Mouse (Mus musculus): ENCODE results near the gene D630023F18Rik. TPM values are rescaled to one million over a fixed set of nuclear protein-coding genes. Genes with fewer than 3 reads are reported as not detected.

The D630023F18Rik gene
- polyA plus RNA-seq, 1 experiment from 2014 or later: 0.47 TPM

DNA sequence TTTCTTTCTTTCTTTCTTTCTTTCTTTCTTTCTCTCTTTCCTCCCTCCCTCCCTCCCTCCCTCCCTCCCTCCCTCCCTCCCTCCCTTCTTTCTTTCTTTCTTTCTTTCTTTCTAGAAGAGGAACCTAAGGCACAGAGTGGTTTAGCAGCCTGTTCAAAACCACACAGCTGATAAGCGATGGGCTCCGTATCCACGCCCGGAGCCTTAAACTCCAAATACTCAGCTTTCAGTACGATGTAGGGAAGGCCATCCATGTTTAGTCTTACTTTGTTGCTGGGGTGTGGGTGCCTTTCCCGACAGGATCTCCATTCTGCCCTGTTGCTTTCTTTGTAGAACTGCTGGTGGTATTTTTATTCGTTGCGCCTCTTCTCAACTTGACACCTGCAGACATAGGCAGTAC is 13.8 kb downstream of the D630023F18Rik start:
- WGBS: 80% methylated on average over 8 of the region's 8 CpGs
- ATAC-seq (ENCODE audit: insufficient number of reproducible peaks, low FRiP score, low TSS enrichment, low read depth): no peak
- peaks cover 8% of the 10 kb centered on the region; the same call in 1 of the 2 replicates for H3K4me1 ChIP-seq
- H3K9ac ChIP-seq: no peak overlapping the region
- no peaks in the 10 kb centered on the region for H3K36me3 ChIP-seq
- H3K4me2 ChIP-seq: no peak overlapping the region
- no peaks in the 10 kb centered on the region for H3K9me3 ChIP-seq
- no peaks in the 10 kb centered on the region for H3K27me3 ChIP-seq
- no peak overlapping the region for H3K27ac ChIP-seq
- H3K4me3 ChIP-seq: no peak overlapping the region

DNA sequence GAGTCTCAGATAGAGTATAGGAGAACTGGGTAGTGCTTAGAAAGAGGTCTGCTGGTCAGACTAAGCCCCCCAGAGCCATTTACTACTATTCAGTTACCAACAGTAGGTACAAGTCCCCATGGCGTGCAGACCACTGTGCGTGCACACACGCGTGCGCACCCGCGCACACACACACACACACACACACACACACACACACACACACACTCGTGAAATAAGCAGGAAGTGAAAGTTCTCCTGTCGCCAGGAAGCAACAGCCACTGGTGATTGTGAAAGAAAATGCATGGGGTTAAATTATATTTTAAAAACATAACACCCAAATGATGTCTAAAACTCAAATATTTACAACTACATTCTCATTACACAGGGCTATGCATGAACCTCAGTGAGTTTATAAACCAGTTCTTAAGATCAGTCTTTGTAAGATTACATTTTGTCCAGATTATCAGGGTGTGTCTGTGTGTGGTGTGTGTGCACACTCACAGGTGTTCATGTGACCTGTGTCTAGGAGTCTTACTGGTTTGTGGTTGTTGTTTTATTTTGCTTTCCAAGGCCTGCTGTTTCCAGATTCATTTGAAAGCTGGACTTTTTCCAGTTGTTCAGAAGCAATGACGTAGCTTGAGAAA is 15.2 kb downstream of the D630023F18Rik start:
- Histone ChIP-seq H3K4me3 (no peak overlapping the region), H3K27ac (no peak overlapping the region), H3K4me2 (no peak overlapping the region), H3K27me3 (no peaks in the 10 kb centered on the region), H3K9ac (no peak overlapping the region), H3K9me3 (no peaks in the 10 kb centered on the region), H3K36me3 (no peaks in the 10 kb centered on the region), H3K4me1 (peaks cover 4% of the 10 kb centered on the region; the same call in 1 of the 2 replicates)
- ATAC-seq (ENCODE audit: insufficient number of reproducible peaks, low FRiP score, low TSS enrichment, low read depth): no peak
- 83% methylated on average over 10 of the region's 10 CpGs for WGBS

GRCm38 (mm10) chr1:65103273-65103672 is 19.7 kb downstream of the D630023F18Rik start, which contains the start of gene Cryga:
Gene Cryga, minus strand, starts transcription at chr1:65103373.
- H3K36me3 ChIP-seq: no peaks in the 10 kb centered on the region
- no peak within 1 kb of the TSS for H3K4me2 ChIP-seq
- H3K9ac ChIP-seq: no peak within 1 kb of the TSS
- 90% methylated on average over 11 of the region's 11 CpGs for WGBS
- H3K4me3 ChIP-seq: no peak within 1 kb of the TSS
- no peaks in the 10 kb centered on the region for H3K27me3 ChIP-seq
- no peak within 1 kb of the TSS for H3K27ac ChIP-seq
- no peaks in the 10 kb centered on the region for H3K4me1 ChIP-seq
- H3K9me3 ChIP-seq: no peaks in the 10 kb centered on the region
- ATAC-seq (ENCODE audit: insufficient number of reproducible peaks, low FRiP score, low TSS enrichment, low read depth): no peak

DNA sequence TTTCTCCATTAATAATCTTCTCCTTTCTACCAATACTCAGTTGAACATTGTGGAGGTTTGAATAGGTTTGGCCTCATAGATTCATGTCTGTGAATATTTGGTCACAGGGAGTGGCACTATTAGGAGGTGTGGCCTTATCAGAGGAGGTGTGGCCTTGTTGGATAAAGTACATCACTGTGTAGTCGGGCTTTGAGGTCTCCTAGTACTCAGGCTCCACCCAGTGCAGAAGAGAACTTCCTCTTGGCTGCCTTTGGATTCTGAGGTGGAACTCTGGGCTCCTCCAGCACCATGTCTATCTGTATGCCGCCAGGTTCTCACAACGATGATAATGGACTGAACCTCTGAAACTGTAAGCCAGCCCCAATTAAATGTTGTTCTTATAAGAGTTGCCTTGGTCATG is 26.1 kb downstream of the D630023F18Rik start:
- Histone ChIP-seq H3K27ac (no peak overlapping the region), H3K4me1 (no peaks in the 10 kb centered on the region), H3K27me3 (no peaks in the 10 kb centered on the region), H3K4me2 (no peak overlapping the region), H3K36me3 (no peaks in the 10 kb centered on the region), H3K9ac (no peak overlapping the region), H3K4me3 (no peak overlapping the region), H3K9me3 (no peaks in the 10 kb centered on the region)
- WGBS: 80% methylated on average over 3 of the region's 3 CpGs
- ATAC-seq (ENCODE audit: insufficient number of reproducible peaks, low FRiP score, low TSS enrichment, low read depth): no peak

DNA sequence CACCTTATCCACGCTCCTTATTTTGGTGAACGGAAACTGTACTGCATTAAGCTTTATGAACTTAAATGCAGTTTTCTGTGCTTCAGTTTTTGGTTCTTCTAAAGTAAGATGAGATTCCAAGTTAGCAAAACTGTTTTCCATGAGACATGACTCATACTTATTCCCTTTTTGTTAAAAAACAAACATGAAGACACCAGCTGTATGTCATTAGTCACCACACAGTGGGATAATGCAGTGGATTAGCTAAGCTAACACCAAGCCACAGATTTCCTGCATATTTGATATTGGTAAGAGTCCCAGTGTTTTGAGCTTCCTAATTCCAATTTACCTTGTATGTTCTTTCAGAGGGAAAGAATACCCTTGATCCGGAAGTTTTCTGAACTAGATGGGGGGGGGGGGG is 31.4 kb downstream of the D630023F18Rik start:
- 87% methylated on average over 3 of the region's 3 CpGs for whole genome bisulfite sequencing
- no peak overlapping the region for H3K4me2 ChIP-seq

GRCm38 (mm10) chr1:65090370-65090769 is 32.6 kb downstream of the D630023F18Rik start:
- Histone ChIP-seq H3K27me3 (no peaks in the 10 kb centered on the region), H3K9me3 (no peaks in the 10 kb centered on the region), H3K4me3 (no peak overlapping the region), H3K9ac (no peak overlapping the region), H3K36me3 (no peaks in the 10 kb centered on the region), H3K4me1 (no peaks in the 10 kb centered on the region), H3K27ac (no peak overlapping the region), H3K4me2 (no peak overlapping the region)
- no peak for ATAC-seq (ENCODE audit: insufficient number of reproducible peaks, low FRiP score, low TSS enrichment, low read depth)
- 58% methylated on average over 2 of the region's 2 CpGs for WGBS

More for the DNA sequence above, 31.4 kb downstream of the D630023F18Rik start:
- Histone ChIP-seq H3K36me3 (no peaks in the 10 kb centered on the region), H3K27me3 (no peaks in the 10 kb centered on the region), H3K4me1 (no peaks in the 10 kb centered on the region), H3K4me3 (no peak overlapping the region), H3K9me3 (no peaks in the 10 kb centered on the region), H3K9ac (no peak overlapping the region), H3K27ac (no peak overlapping the region)
- no peak for ATAC-seq (ENCODE audit: insufficient number of reproducible peaks, low FRiP score, low TSS enrichment, low read depth)

DNA sequence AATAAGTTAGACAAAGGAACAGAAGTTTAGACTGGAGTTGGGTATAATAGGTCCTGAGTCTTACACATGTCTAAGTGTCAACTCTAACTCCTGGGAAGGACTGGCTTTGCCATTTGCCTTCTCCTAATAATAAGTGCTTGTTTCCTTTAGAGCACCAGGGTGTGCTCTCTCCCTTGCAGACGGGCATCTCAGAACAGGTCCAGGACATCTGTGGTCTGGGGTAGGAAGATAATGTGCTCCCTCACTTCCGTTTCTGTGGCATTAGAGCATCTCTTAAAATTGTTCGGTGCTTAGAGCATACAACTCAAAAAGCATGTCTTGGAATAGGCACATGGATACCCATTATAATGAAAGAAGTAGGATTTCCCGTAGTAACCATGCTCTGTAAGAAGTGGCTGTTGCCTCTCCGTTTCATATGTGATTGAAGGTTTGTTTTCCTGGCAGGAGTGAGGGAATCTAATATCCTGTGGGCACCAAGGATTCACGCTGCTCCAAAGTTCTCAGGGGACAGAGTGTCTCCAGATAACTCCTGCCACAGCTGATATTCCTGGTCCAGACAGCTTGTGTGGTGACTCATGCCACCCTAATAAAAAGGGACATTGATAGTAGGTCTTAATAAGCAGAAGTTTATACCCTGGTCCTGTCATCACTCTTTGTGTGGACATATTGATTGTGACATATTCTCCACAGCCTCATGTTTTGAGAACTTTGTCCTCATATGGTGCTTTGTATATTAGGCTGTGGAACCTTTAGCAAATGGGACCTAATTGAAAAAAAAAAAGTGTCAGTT is 34.3 kb downstream of the D630023F18Rik start:
- Histone ChIP-seq H3K27me3 (no peaks in the 10 kb centered on the region), H3K4me3 (no peak overlapping the region), H3K9ac (no peak overlapping the region), H3K36me3 (no peaks in the 10 kb centered on the region), H3K4me1 (no peaks in the 10 kb centered on the region), H3K4me2 (no peak overlapping the region), H3K27ac (no peak overlapping the region), H3K9me3 (no peaks in the 10 kb centered on the region)
- 78% methylated on average over 6 of the region's 6 CpGs for WGBS
- no peak for ATAC-seq (ENCODE audit: insufficient number of reproducible peaks, low FRiP score, low TSS enrichment, low read depth)

GRCm38 (mm10) chr1:65082188-65082587 is 40.8 kb downstream of the D630023F18Rik start, which contains the start of gene Crygb:
Gene Crygb, minus strand, starts transcription at chr1:65082288.
- Histone ChIP-seq H3K27me3 (no peaks in the 10 kb centered on the region), H3K9me3 (no peaks in the 10 kb centered on the region), H3K9ac (no peak within 1 kb of the TSS), H3K27ac (no peak within 1 kb of the TSS), H3K4me2 (no peak within 1 kb of the TSS), H3K4me3 (no peak within 1 kb of the TSS), H3K36me3 (no peaks in the 10 kb centered on the region), H3K4me1 (0 out of 2 replicates have a peak, but pooled peaks cover 3% of the 10 kb centered on the region)
- WGBS: 40% methylated on average over 7 of the region's 7 CpGs
- ATAC-seq (ENCODE audit: insufficient number of reproducible peaks, low FRiP score, low TSS enrichment, low read depth): no peak

GRCm38 (mm10) chr1:65075607-65076006 is 47.4 kb downstream of the D630023F18Rik start:
- no peaks in the 10 kb centered on the region for H3K27me3 ChIP-seq
- no peak overlapping the region for H3K9ac ChIP-seq
- no peaks in the 10 kb centered on the region for H3K4me1 ChIP-seq
- no peak for ATAC-seq (ENCODE audit: insufficient number of reproducible peaks, low FRiP score, low TSS enrichment, low read depth)
- H3K27ac ChIP-seq: no peak overlapping the region
- no peak overlapping the region for H3K4me2 ChIP-seq
- no peak overlapping the region for H3K4me3 ChIP-seq
- 15% methylated on average over 5 of the region's 5 CpGs for WGBS
- H3K9me3 ChIP-seq: no peaks in the 10 kb centered on the region
- no peaks in the 10 kb centered on the region for H3K36me3 ChIP-seq

- WGBS: 81% methylated on average over 6 of the region's 6 CpGs
Measured at GRCm38 (mm10) chr1:65073589-65073988, 49.4 kb downstream of the D630023F18Rik start, which contains the start of gene Crygc. Gene Crygc, minus strand, starts transcription at chr1:65073689.

GRCm38 (mm10) chr1:65067842-65068241 is 55.2 kb downstream of the D630023F18Rik start:
- ATAC-seq (ENCODE audit: insufficient number of reproducible peaks, low FRiP score, low TSS enrichment, low read depth): no peak
- no peak overlapping the region for H3K4me3 ChIP-seq
- no peaks in the 10 kb centered on the region for H3K27me3 ChIP-seq

More at GRCm38 (mm10) chr1:65073589-65073988, 49.4 kb downstream of the D630023F18Rik start, which contains the start of gene Crygc:
- no peak for ATAC-seq (ENCODE audit: insufficient number of reproducible peaks, low FRiP score, low TSS enrichment, low read depth)
- H3K9ac ChIP-seq: no peak within 1 kb of the TSS
- H3K4me3 ChIP-seq: no peak within 1 kb of the TSS
- no peaks in the 10 kb centered on the region for H3K9me3 ChIP-seq
- H3K27me3 ChIP-seq: no peaks in the 10 kb centered on the region
- no peak within 1 kb of the TSS for H3K27ac ChIP-seq
- no peak within 1 kb of the TSS for H3K4me2 ChIP-seq
- no peaks in the 10 kb centered on the region for H3K36me3 ChIP-seq
- no peaks in the 10 kb centered on the region for H3K4me1 ChIP-seq

GRCm38 (mm10) chr1:65064201-65064600 is 58.8 kb downstream of the D630023F18Rik start:
- no peaks in the 10 kb centered on the region for H3K4me1 ChIP-seq
- WGBS: 89% methylated on average over 15 of the region's 15 CpGs
- H3K4me2 ChIP-seq: no peak overlapping the region
- no peak overlapping the region for H3K27ac ChIP-seq
- H3K36me3 ChIP-seq: no peaks in the 10 kb centered on the region
- no peak overlapping the region for H3K4me3 ChIP-seq
- ATAC-seq (ENCODE audit: insufficient number of reproducible peaks, low FRiP score, low TSS enrichment, low read depth): no peak
- no peaks in the 10 kb centered on the region for H3K27me3 ChIP-seq
- H3K9ac ChIP-seq: no peak overlapping the region
- H3K9me3 ChIP-seq: no peaks in the 10 kb centered on the region

More at GRCm38 (mm10) chr1:65067842-65068241, 55.2 kb downstream of the D630023F18Rik start:
- no peak overlapping the region for H3K9ac ChIP-seq
- no peak overlapping the region for H3K4me2 ChIP-seq
- H3K27ac ChIP-seq: no peak overlapping the region
- no peaks in the 10 kb centered on the region for H3K36me3 ChIP-seq
- no peaks in the 10 kb centered on the region for H3K4me1 ChIP-seq
- no peaks in the 10 kb centered on the region for H3K9me3 ChIP-seq
